Mouse (Mus musculus) thymus, adult 2 months (tissue): ENCODE data around the gene Tmem232.

Source experiments
- CTCF ChIP-seq: fragments of 200-500 bp; IDR thresholded peaks from 2 replicates; pipeline ENCODE4 v1.5.1; 2012; ENCODE audit warnings: mild to moderate bottlenecking, control low read depth, low read length, moderate library complexity, borderline replicate concordance; ENCODE audit not compliant: control insufficient read depth, poor library complexity, insufficient read depth; ENCODE audit errors: extremely low read depth
- POLR2A ChIP-seq: fragments of 200-500 bp; IDR thresholded peaks from 2 replicates; pipeline ENCODE4 v1.6.1; 2012; ENCODE audit warnings: mild to moderate bottlenecking, low read length, control low read depth, moderate library complexity; ENCODE audit not compliant: control insufficient read depth, poor library complexity, insufficient read depth; ENCODE audit errors: extremely low read depth

- TF ChIP-seq POLR2A: no peak
- no peak for TF ChIP-seq CTCF
These were observed 27.1 kb downstream of the Tmem232 start for GRCm38 (mm10) chr17:65513517-65513916.
